8 mouse cellular contexts compared by ENCODE assay signal in genomic region chr4:86611524-86612288, GRCm38 (mm10). TPM values are rescaled to one million over a fixed set of nuclear protein-coding genes. Genes with fewer than 3 reads are reported as not detected.
DNase-seq lines count a peak whose midpoint lies in the region; ATAC-seq lines count a peak whose summit lies in the region.

Haus6 (minus strand) TSS chr4:86612055.

- DNase-seq in ES-CJ7 (ENCODE audit: low read depth, low spot score) = peak; percentile 99
- peak; percentile 91 for DNase-seq in cerebellum, adult 11 months
- peak; percentile 99 for DNase-seq in forebrain, embryonic 14.5 days (ENCODE audit: low spot score)
- peak; percentile 91 to 92 for DNase-seq in heart, postnatal 14 days
- peak; percentile 93 for DNase-seq in layer of hippocampus, adult 11-12 months (ENCODE audit: low spot score)
- peak; percentile 94 to 96 for DNase-seq in lung, adult 18-20 months
- peak; percentile 97 for DNase-seq in testis, postnatal 14 days (ENCODE audit: low spot score)

- H3K4me1 ChIP-seq in forebrain, embryonic 14.5 days (ENCODE audit: control insufficient read depth, insufficient read depth, low read length) = peaks cover 5% of the 10 kb centered on the region
- peaks cover 19% of the 10 kb centered on the region for H3K4me1 ChIP-seq in neural tube, embryonic 15.5 days

- under 1% methylated on average over 59 of the region's 59 CpGs for WGBS in forebrain, embryonic 14.5 days
- under 1% methylated on average over 59 of the region's 59 CpGs for WGBS in neural tube, embryonic 15.5 days

- H3K36me3 ChIP-seq in forebrain, embryonic 14.5 days (ENCODE audit: control insufficient read depth, insufficient read depth, low read length) = 0 out of 2 replicates have a peak, but pooled peaks cover 4% of the 10 kb centered on the region
- H3K36me3 ChIP-seq in neural tube, embryonic 15.5 days = no peaks in the 10 kb centered on the region

- H3K4me3 ChIP-seq in forebrain, embryonic 14.5 days (ENCODE audit: low read depth, low read length) = peak within 1 kb of the TSS; percentile 86
- H3K4me3 ChIP-seq in neural tube, embryonic 15.5 days (replicated peaks) = peak within 1 kb of the TSS; percentile 87

- intact Hi-C loops in heart, postnatal 14 days (cut with DNase I) = loop anchor here (2.0 kb wide), 1 partner anchor 85 kb away; no protein-coding TSS in a partner anchor

- H3K27me3 ChIP-seq in forebrain, embryonic 14.5 days (replicated peaks; ENCODE audit: control insufficient read depth, insufficient read depth, low read length) = no peaks in the 10 kb centered on the region
- no peaks in the 10 kb centered on the region for H3K27me3 ChIP-seq in neural tube, embryonic 15.5 days (replicated peaks)

- peak within 1 kb of the TSS; percentile 85 for H3K4me2 ChIP-seq in forebrain, embryonic 14.5 days (ENCODE audit: low read length)
- peak within 1 kb of the TSS; percentile 85 for H3K4me2 ChIP-seq in neural tube, embryonic 15.5 days

- peak within 1 kb of the TSS; percentile 77 for H3K9ac ChIP-seq in forebrain, embryonic 14.5 days (ENCODE audit: low read length)
- H3K9ac ChIP-seq in neural tube, embryonic 15.5 days (replicated peaks) = peak within 1 kb of the TSS; percentile 65

- H3K27ac ChIP-seq in forebrain, embryonic 14.5 days (ENCODE audit: low read depth, low read length) = 0 out of 2 replicates have a peak within 1 kb of the TSS, but pooled peaks have one; percentile 5
- H3K27ac ChIP-seq in neural tube, embryonic 15.5 days (replicated peaks) = peak within 1 kb of the TSS; percentile 81

- ATAC-seq in forebrain, embryonic 14.5 days = peak; percentile 99
- peak; percentile 100 for ATAC-seq in neural tube, embryonic 15.5 days (ENCODE audit: low FRiP score)

- H3K9me3 ChIP-seq in forebrain, embryonic 14.5 days (replicated peaks; ENCODE audit: control insufficient read depth, low read length) = no peaks in the 10 kb centered on the region
- H3K9me3 ChIP-seq in neural tube, embryonic 15.5 days (replicated peaks) = no peaks in the 10 kb centered on the region

RNA-seq across cellular contexts. Expression of gene Haus6, which starts in this region (rescaled TPM):
- polyA plus RNA-seq in forebrain, embryonic 14.5 days (2014; fragmentation: Nextera tagmentation; extraction: Ambion mirVana) = 11.5 and 12.7 TPM in 2 replicates
- total RNA-seq in heart, postnatal 14 days (2021) = 1 to 10 TPM; 6.1 to 7.5 TPM
- 5.9 and 8.5 TPM in 2 replicates for polyA plus RNA-seq in neural tube, embryonic 15.5 days (2015; fragmentation: Nextera tagmentation; extraction: Ambion mirVana)

Comparison
In these comparisons a context has a peak if more than half of its experiments do, and no peak if none do; other contexts are left out.
1. Peak in every context shown above with its lines: DNase-seq, ATAC-seq, H3K4me3 ChIP-seq and H3K27ac ChIP-seq.